Mouse (Mus musculus) brown adipose tissue, adult 24 weeks (tissue): ENCODE data around the gene Pgpep1. TPM values are rescaled to one million over a fixed set of nuclear protein-coding genes. Genes with fewer than 3 reads are reported as not detected.

Source experiments
- H3K27ac ChIP-seq: fragments of 200-500 bp; replicated peaks from 2 replicates; pipeline ENCODE4 v1.5.1; 2012; ENCODE audit warnings: low read depth, mild to moderate bottlenecking, low read length
- H3K4me1 ChIP-seq: fragments of 200-500 bp; 2 replicates; pipeline ENCODE4 v1.6.1; 2012; ENCODE audit warnings: low read length, mixed read lengths; ENCODE audit not compliant: control insufficient read depth, insufficient read depth, insufficient read length
- H3K4me3 ChIP-seq: fragments of 200-500 bp; 2 replicates; pipeline ENCODE4 v1.5.1; 2012; ENCODE audit warnings: low read depth, mild to moderate bottlenecking, low read length, moderate library complexity; ENCODE audit not compliant: insufficient read depth
- polyA plus RNA-seq: library from polyadenylated mRNA; stranded (reverse); fragments of >200 nt; gene quantifications from 2 replicates; pipeline ENCODE4 v1.2.4, GENCODE M21; 2012; ENCODE audit not compliant: missing spikeins, insufficient read depth, insufficient read length

Gene Pgpep1
- polyA plus RNA-seq, 1 experiment = 37.7 TPM

GRCm38 (mm10) chr8:70617985-70618384, 42.2 kb downstream of the Pgpep1 start:
- Histone ChIP-seq H3K27ac (peak overlapping the region; percentile 86), H3K4me1 (no peaks in the 10 kb centered on the region), H3K4me3 (peak overlapping the region; percentile 59)

GRCm38 (mm10) chr8:70616645-70617044, 43.5 kb downstream of the Pgpep1 start:
- Histone ChIP-seq H3K4me1 (no peaks in the 10 kb centered on the region), H3K27ac (peak overlapping the region; percentile 86), H3K4me3 (peak overlapping the region; percentile 59)

GRCm38 (mm10) chr8:70615894-70616293, 44.3 kb downstream of the Pgpep1 start, which contains the start of gene Lrrc25:
TSS of gene Lrrc25 (plus strand) at chr8:70616155.
- Histone ChIP-seq H3K4me1 (no peaks in the 10 kb centered on the region; the same call in 1 of the 2 replicates), H3K27ac (peak within 1 kb of the TSS; percentile 86), H3K4me3 (peak within 1 kb of the TSS; percentile 59)

- no peak overlapping the region for H3K4me3 ChIP-seq
- no peaks in the 10 kb centered on the region; the same call in 1 of the 2 replicates for H3K4me1 ChIP-seq
- peak overlapping the region; percentile 43; the same call in 1 of the 2 replicates for H3K27ac ChIP-seq
Observed at GRCm38 (mm10) chr8:70615281-70615680, 44.9 kb downstream of the Pgpep1 start.

- peak overlapping the region; percentile 43 for H3K27ac ChIP-seq
- H3K4me1 ChIP-seq = no peaks in the 10 kb centered on the region; the same call in 1 of the 2 replicates
- no peak overlapping the region for H3K4me3 ChIP-seq
Observed at GRCm38 (mm10) chr8:70614469-70614868, 45.7 kb downstream of the Pgpep1 start.

GRCm38 (mm10) chr8:70613763-70614162, 46.4 kb downstream of the Pgpep1 start:
- Histone ChIP-seq H3K4me1 (peaks cover 3% of the 10 kb centered on the region; the same call in 1 of the 2 replicates), H3K27ac (no peak overlapping the region), H3K4me3 (no peak overlapping the region)

- Histone ChIP-seq H3K4me1 (peaks cover 3% of the 10 kb centered on the region; the same call in 1 of the 2 replicates), H3K27ac (peak overlapping the region; percentile 75), H3K4me3 (peak overlapping the region; percentile 56)
Observed at GRCm38 (mm10) chr8:70611849-70612248, 48.3 kb downstream of the Pgpep1 start.

GRCm38 (mm10) chr8:70610796-70611771, 49.1 kb downstream of the Pgpep1 start:
- Histone ChIP-seq H3K4me3 (peak overlapping the region; percentile 56), H3K27ac (peak overlapping the region; percentile 91), H3K4me1 (peaks cover 3% of the 10 kb centered on the region; the same call in 1 of the 2 replicates)

- peak overlapping the region; percentile 91 for H3K27ac ChIP-seq
- peak overlapping the region; percentile 65 for H3K4me3 ChIP-seq
- H3K4me1 ChIP-seq = peaks cover 3% of the 10 kb centered on the region; the same call in 1 of the 2 replicates
Observed at GRCm38 (mm10) chr8:70609849-70610795, 50.1 kb downstream of the Pgpep1 start.

- H3K27ac ChIP-seq = peak overlapping the region; percentile 88
- peak overlapping the region; percentile 95 for H3K4me3 ChIP-seq
- H3K4me1 ChIP-seq = peaks cover 3% of the 10 kb centered on the region; the same call in 1 of the 2 replicates
Observed at GRCm38 (mm10) chr8:70609368-70609848, 50.8 kb downstream of the Pgpep1 start.

GRCm38 (mm10) chr8:70608749-70609367, 51.3 kb downstream of the Pgpep1 start, which contains the start of gene Ssbp4:
TSS of gene Ssbp4 (minus strand) at chr8:70608872.
- peak within 1 kb of the TSS; percentile 95 for H3K4me3 ChIP-seq
- peaks cover 3% of the 10 kb centered on the region; the same call in 1 of the 2 replicates for H3K4me1 ChIP-seq
- peak within 1 kb of the TSS; percentile 88 for H3K27ac ChIP-seq

GRCm38 (mm10) chr8:70607898-70608748, 52.1 kb downstream of the Pgpep1 start:
- Histone ChIP-seq H3K27ac (peak overlapping the region; percentile 69), H3K4me3 (peak overlapping the region; percentile 95), H3K4me1 (peaks cover 3% of the 10 kb centered on the region; the same call in 1 of the 2 replicates)

GRCm38 (mm10) chr8:70607603-70607897, 52.6 kb downstream of the Pgpep1 start:
- Histone ChIP-seq H3K4me3 (peak overlapping the region; percentile 95), H3K4me1 (peaks cover 3% of the 10 kb centered on the region; the same call in 1 of the 2 replicates), H3K27ac (peak overlapping the region; percentile 69; the same call in 1 of the 2 replicates)
